Mouse (Mus musculus) forebrain, embryonic 14.5 days (tissue): ENCODE measurements around the gene Cenpi. TPM values are rescaled to one million over a fixed set of nuclear protein-coding genes. Genes with fewer than 3 reads are reported as not detected.

Experiments used
- ATAC-seq: fragments of 200-750 bp; cut with Nextera tagmentation; 2 replicates; pipeline ENCODE4 v1.8.0; 2017; ENCODE audit warnings: mild to moderate bottlenecking, moderate library complexity
- DNase-seq: peaks from one replicate; pipeline ENCODE4 v3.0.0-alpha.2; 2015; ENCODE audit warnings: low spot score
- H3K27ac ChIP-seq: fragments of 300-500 bp; sonication (generic); 2 replicates; pipeline ENCODE4 v1.5.1; 2014; ENCODE audit warnings: low read depth, mild to moderate bottlenecking, control low read depth, low read length, moderate library complexity
- H3K27me3 ChIP-seq: fragments of 300-500 bp; sonication (generic); replicated peaks from 2 replicates; pipeline ENCODE4 v1.6.1; 2014; ENCODE audit warnings: low read length, control low read depth, mixed read lengths; ENCODE audit not compliant: control insufficient read depth, insufficient read depth
- H3K36me3 ChIP-seq: fragments of 300-500 bp; sonication (generic); 2 replicates; pipeline ENCODE4 v1.6.1; 2014; ENCODE audit warnings: low read length, control low read depth; ENCODE audit not compliant: control insufficient read depth, insufficient read depth
- H3K4me1 ChIP-seq: fragments of 300-500 bp; sonication (generic); 2 replicates; pipeline ENCODE4 v1.6.1; 2014; ENCODE audit warnings: antibody characterized with exemption, low read length, control low read depth; ENCODE audit not compliant: control insufficient read depth, insufficient read depth
- H3K4me2 ChIP-seq: fragments of 300-500 bp; sonication (generic); 2 replicates; pipeline ENCODE4 v1.6.1; 2014; ENCODE audit warnings: mild to moderate bottlenecking, control low read depth, low read length
- H3K4me3 ChIP-seq: fragments of 300-500 bp; sonication (generic); 2 replicates; pipeline ENCODE4 v1.5.1; 2014; ENCODE audit warnings: low read depth, low read length, control low read depth
- H3K9ac ChIP-seq: fragments of 300-500 bp; sonication (generic); 2 replicates; pipeline ENCODE4 v1.6.1; 2014; ENCODE audit warnings: mild to moderate bottlenecking, low read length, control low read depth, moderate library complexity
- H3K9me3 ChIP-seq: fragments of 300-500 bp; sonication (generic); replicated peaks from 2 replicates; pipeline ENCODE4 v1.6.1; 2016; ENCODE audit warnings: low read length, control low read depth, mixed read lengths; ENCODE audit not compliant: control insufficient read depth
- WGBS: fragments of 180-500 bp; shearing (Covaris S2); extraction: QIAGEN DNeasy Blood & Tissue Kit; methylation state at CpG from one replicate; pipeline ENCODE4 v1.1.7; 2014; 5-methylcytosine and 5-hydroxymethylcytosine counted together
- polyA plus RNA-seq: library from polyadenylated mRNA; unstranded; fragments of >200 nt; fragmentation: Nextera tagmentation; extraction: Ambion mirVana; gene quantifications from 2 replicates; pipeline ENCODE4 v1.2.1, GENCODE M21; 2014

The Cenpi gene
- polyA plus RNA-seq, result 17.4 and 18.9 TPM in 2 replicates

- Histone ChIP-seq H3K9me3 (no peaks in the 10 kb centered on the region), H3K4me1 (no peaks in the 10 kb centered on the region), H3K36me3 (0 out of 2 replicates have a peak, but pooled peaks cover 4% of the 10 kb centered on the region), H3K27ac (no peak within 1 kb of the TSS), H3K4me2 (peak within 1 kb of the TSS; percentile 48), H3K27me3 (no peaks in the 10 kb centered on the region), H3K4me3 (peak within 1 kb of the TSS; percentile 35), H3K9ac (peak within 1 kb of the TSS; percentile 48; the same call in 1 of the 2 replicates)
- DNase-seq (peak; percentile 93), ATAC-seq (peak; percentile 97)
- WGBS, result 31% methylated on average over 36 of the region's 36 CpGs
Observed at GRCm38 (mm10) chrX:134307534-134308274, at the start of gene Cenpi. TSS of gene Cenpi (plus strand) at chrX:134308084.

- Histone ChIP-seq H3K4me1 (no peaks in the 10 kb centered on the region), H3K9me3 (no peaks in the 10 kb centered on the region), H3K4me3 (no peak overlapping the region), H3K27me3 (no peaks in the 10 kb centered on the region), H3K36me3 (no peaks in the 10 kb centered on the region), H3K4me2 (no peak overlapping the region), H3K9ac (no peak overlapping the region), H3K27ac (no peak overlapping the region)
- ATAC-seq (no peak), DNase-seq (no peak)
- WGBS, result 50% methylated on average over 5 of the region's 5 CpGs
Observed at GRCm38 (mm10) chrX:134261191-134261590, 46.7 kb upstream of the Cenpi start.

- Histone ChIP-seq H3K9ac (no peak overlapping the region), H3K4me1 (no peaks in the 10 kb centered on the region), H3K4me3 (no peak overlapping the region), H3K4me2 (no peak overlapping the region), H3K36me3 (no peaks in the 10 kb centered on the region), H3K9me3 (no peaks in the 10 kb centered on the region), H3K27ac (no peak overlapping the region), H3K27me3 (no peaks in the 10 kb centered on the region)
- DNase-seq (peak; percentile 21), ATAC-seq (no peak)
- 68% methylated on average over 11 of the region's 11 CpGs for WGBS
Observed at GRCm38 (mm10) chrX:134262129-134262528, 45.8 kb upstream of the Cenpi start.

GRCm38 (mm10) chrX:134275715-134276114 lies 32.2 kb upstream of the Cenpi start:
- ATAC-seq, result no peak; the same call in 1 of the 2 replicates

GRCm38 (mm10) chrX:134276275-134277160 lies 31.4 kb upstream of the Cenpi start, which contains the start of gene Trmt2b:
TSS of gene Trmt2b (minus strand) at chrX:134276984.
- Histone ChIP-seq H3K36me3 (no peaks in the 10 kb centered on the region), H3K9ac (peak within 1 kb of the TSS; percentile 41; the same call in 1 of the 2 replicates), H3K9me3 (no peaks in the 10 kb centered on the region), H3K27ac (no peak within 1 kb of the TSS), H3K4me1 (no peaks in the 10 kb centered on the region), H3K4me3 (peak within 1 kb of the TSS; percentile 33), H3K4me2 (peak within 1 kb of the TSS; percentile 49), H3K27me3 (no peaks in the 10 kb centered on the region)
- 30% methylated on average over 24 of the region's 26 CpGs for WGBS
- DNase-seq (peak; percentile 52), ATAC-seq (peak; percentile 91)

More at GRCm38 (mm10) chrX:134275715-134276114, 32.2 kb upstream of the Cenpi start:
- Histone ChIP-seq H3K27ac (no peak overlapping the region), H3K36me3 (no peaks in the 10 kb centered on the region), H3K4me3 (no peak overlapping the region), H3K4me1 (no peaks in the 10 kb centered on the region), H3K9me3 (no peaks in the 10 kb centered on the region), H3K4me2 (peak overlapping the region; percentile 49), H3K27me3 (no peaks in the 10 kb centered on the region), H3K9ac (no peak overlapping the region)
- WGBS, result 35% methylated on average over 6 of the region's 6 CpGs
- DNase-seq, result peak; percentile 34

GRCm38 (mm10) chrX:134280531-134280930 lies 27.4 kb upstream of the Cenpi start:
- no peak for DNase-seq

GRCm38 (mm10) chrX:134285102-134285501 lies 22.8 kb upstream of the Cenpi start:
- Histone ChIP-seq H3K9me3 (no peaks in the 10 kb centered on the region), H3K9ac (no peak overlapping the region), H3K4me1 (no peaks in the 10 kb centered on the region), H3K27ac (no peak overlapping the region), H3K36me3 (no peaks in the 10 kb centered on the region), H3K4me3 (no peak overlapping the region), H3K27me3 (no peaks in the 10 kb centered on the region), H3K4me2 (no peak overlapping the region)
- ATAC-seq, result no peak
- 77% methylated on average over 2 of the region's 2 CpGs for WGBS
- no peak for DNase-seq

More at GRCm38 (mm10) chrX:134280531-134280930, 27.4 kb upstream of the Cenpi start:
- H3K27ac ChIP-seq, result no peak overlapping the region
- H3K4me3 ChIP-seq, result no peak overlapping the region
- no peaks in the 10 kb centered on the region for H3K27me3 ChIP-seq
- H3K9me3 ChIP-seq, result no peaks in the 10 kb centered on the region
- ATAC-seq, result no peak
- no peaks in the 10 kb centered on the region for H3K36me3 ChIP-seq
- no peaks in the 10 kb centered on the region for H3K4me1 ChIP-seq
- 85% methylated on average over 3 of the region's 3 CpGs for WGBS
- no peak overlapping the region for H3K9ac ChIP-seq
- no peak overlapping the region for H3K4me2 ChIP-seq

- Histone ChIP-seq H3K4me3 (no peak overlapping the region), H3K4me2 (no peak overlapping the region), H3K9ac (no peak overlapping the region), H3K4me1 (no peaks in the 10 kb centered on the region), H3K36me3 (no peaks in the 10 kb centered on the region), H3K9me3 (no peaks in the 10 kb centered on the region), H3K27ac (no peak overlapping the region), H3K27me3 (no peaks in the 10 kb centered on the region)
- DNase-seq (peak; percentile 24), ATAC-seq (peak; percentile 66)
- WGBS, result 37% methylated on average over 4 of the region's 4 CpGs
Observed at GRCm38 (mm10) chrX:134285791-134286190, 22.1 kb upstream of the Cenpi start.
